Mouse (Mus musculus): Measurements from ENCODE around the gene Ush1g.

GRCm38 (mm10) chr11:115279726-115280125, 42.1 kb downstream of the Ush1g start:
- TF ChIP-seq CTCF (IDR thresholded peaks at IDR 0.05; ENCODE audit: low read depth, low read length), result no peak
- TF ChIP-seq POLR2A (IDR thresholded peaks at IDR 0.05; ENCODE audit: insufficient read depth, low read length), result no peak

Data from ES-Bruce4 (cell line).